Mouse (Mus musculus): ENCODE data around the gene Isoc2b.

- TF ChIP-seq CTCF (IDR thresholded peaks at IDR 0.05; ENCODE audit: low read depth, low read length) (peak; percentile 1), EP300 (IDR thresholded peaks at IDR 0.05; ENCODE audit: insufficient read depth, low read depth, low read length) (no peak), POLR2A (IDR thresholded peaks at IDR 0.05; ENCODE audit: insufficient read depth, low read length) (peak; percentile 58)
Measured at GRCm38 (mm10) chr7:4812303-4813104, 57.6 kb downstream of the Isoc2b start, which contains the start of gene Ube2s.

Measured in ES-Bruce4 (cell line).